ENCODE assay signal across 15 mouse cellular contexts in the genomic region with DNA sequence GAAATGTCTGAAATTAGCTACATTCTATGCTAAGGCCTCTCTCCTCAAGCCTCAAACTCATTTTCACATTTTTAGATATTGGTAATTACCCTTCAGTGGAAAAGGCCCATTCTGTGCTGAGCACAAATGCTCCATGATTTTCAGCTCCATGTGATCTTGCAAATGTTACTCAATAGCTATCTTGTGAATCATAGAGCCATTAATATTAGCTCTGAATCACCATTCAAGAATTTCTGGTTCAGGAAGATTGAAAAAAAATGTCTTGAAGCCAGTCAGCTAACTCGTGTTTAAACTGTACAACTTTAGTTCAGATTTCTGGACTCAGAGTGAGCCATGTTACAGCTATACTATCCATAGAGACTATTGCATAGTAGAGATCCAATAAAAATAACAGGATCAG.
"Had no signal": no experiment of that assay in that cellular context is flagged by ENCODE, and none has a peak within 500 bp of the region (broad histone marks: within the 10 kb centered on the region; RNA-seq: fewer than 3 reads in every experiment).

No protein-coding gene starts in this region.

- H3K27ac ChIP-seq: gastrocnemius, adult 2 months; heart, adult 2 months; heart, embryonic 13.5 days; heart, embryonic 15.5 days; hindbrain, embryonic 13.5 days; hindbrain, embryonic 15.5 days; hindbrain, postnatal 0 days; limb, embryonic 10.5 days; limb, embryonic 12.5 days; liver, embryonic 13.5 days; liver, embryonic 15.5 days had no signal

- ATAC-seq: hindbrain, postnatal 0 days; intestine, embryonic 16.5 days had no signal

- H3K4me1 ChIP-seq: heart, embryonic 13.5 days; heart, embryonic 15.5 days; hindbrain, embryonic 13.5 days; hindbrain, embryonic 15.5 days; limb, embryonic 10.5 days; limb, embryonic 12.5 days; liver, embryonic 13.5 days; liver, embryonic 15.5 days had no signal

- H3K36me3 ChIP-seq: heart, embryonic 13.5 days; heart, embryonic 15.5 days; hindbrain, embryonic 13.5 days; hindbrain, embryonic 15.5 days; limb, embryonic 10.5 days; limb, embryonic 12.5 days; liver, embryonic 13.5 days; liver, embryonic 15.5 days had no signal

- DNase-seq: heart, adult 11 months; liver, embryonic 13.5 days had no signal

- H3K4me2 ChIP-seq: heart, embryonic 11.5 days; heart, embryonic 13.5 days; heart, embryonic 15.5 days; hindbrain, embryonic 13.5 days; hindbrain, embryonic 15.5 days; limb, embryonic 12.5 days; liver, embryonic 11.5 days; liver, embryonic 13.5 days; liver, embryonic 15.5 days had no signal

- H3K27me3 ChIP-seq: hindbrain, embryonic 13.5 days; hindbrain, embryonic 15.5 days; liver, embryonic 13.5 days; liver, embryonic 15.5 days had no signal

- H3K9me3 ChIP-seq: heart, embryonic 13.5 days; heart, embryonic 15.5 days; hindbrain, embryonic 13.5 days; hindbrain, embryonic 15.5 days; limb, embryonic 10.5 days; limb, embryonic 12.5 days; liver, embryonic 13.5 days; liver, embryonic 15.5 days had no signal

- H3K4me3 ChIP-seq: gastrocnemius, adult 2 months; heart, adult 2 months; heart, embryonic 13.5 days; heart, embryonic 15.5 days; hindbrain, embryonic 13.5 days; hindbrain, embryonic 15.5 days; limb, embryonic 10.5 days; limb, embryonic 12.5 days; liver, embryonic 13.5 days; liver, embryonic 15.5 days had no signal

- H3K9ac ChIP-seq: heart, embryonic 13.5 days; heart, embryonic 15.5 days; hindbrain, embryonic 13.5 days; hindbrain, embryonic 15.5 days; limb, embryonic 12.5 days; liver, embryonic 13.5 days; liver, embryonic 15.5 days had no signal
